Mouse (Mus musculus) heart, embryonic 11.5 days (tissue): Measurements from ENCODE around the gene Zfp780b. TPM values are rescaled to one million over a fixed set of nuclear protein-coding genes. Genes with fewer than 3 reads are reported as not detected.
"Not testable (repeated sequence)": the region's sequence is repeated elsewhere in the genome, so short reads cannot be mapped to it uniquely, and the experiment has no call there.

Source experiments
- ATAC-seq: fragments of 200-750 bp; cut with Nextera tagmentation; replicated peaks from 2 replicates; pipeline ENCODE4 v1.8.0; 2017; ENCODE audit warnings: moderate library complexity; ENCODE audit not compliant: insufficient number of reproducible peaks, low FRiP score, low TSS enrichment
- H3K27ac ChIP-seq: fragments of 300-500 bp; sonication (generic); 2 replicates; pipeline ENCODE4 v1.5.1; 2014; ENCODE audit warnings: mild to moderate bottlenecking, low read depth, low read length
- H3K27me3 ChIP-seq: fragments of 300-500 bp; sonication (generic); 2 replicates; pipeline ENCODE4 v1.6.1; 2014; ENCODE audit warnings: mild to moderate bottlenecking, low read length, mixed read lengths; ENCODE audit not compliant: control insufficient read depth, insufficient read depth
- H3K36me3 ChIP-seq: fragments of 300-500 bp; sonication (generic); 2 replicates; pipeline ENCODE4 v1.6.1; 2014; ENCODE audit warnings: mild to moderate bottlenecking, low read length, moderate library complexity, mixed read lengths; ENCODE audit not compliant: control insufficient read depth, insufficient read depth
- H3K4me1 ChIP-seq: fragments of 300-500 bp; sonication (generic); 2 replicates; pipeline ENCODE4 v1.6.1; 2014; ENCODE audit warnings: low read length; ENCODE audit not compliant: control insufficient read depth, insufficient read depth
- H3K4me2 ChIP-seq: fragments of 300-500 bp; sonication (generic); 2 replicates; pipeline ENCODE4 v1.6.1; 2014; ENCODE audit warnings: mild to moderate bottlenecking, moderate library complexity
- H3K4me3 ChIP-seq: fragments of 300-500 bp; sonication (generic); 2 replicates; pipeline ENCODE4 v1.5.1; 2014; ENCODE audit warnings: low read depth, low read length
- H3K9ac ChIP-seq: fragments of 300-500 bp; sonication (generic); 2 replicates; pipeline ENCODE4 v1.6.1; 2014; ENCODE audit warnings: mild to moderate bottlenecking, low read depth, low read length, moderate library complexity
- H3K9me3 ChIP-seq: fragments of 300-500 bp; sonication (generic); replicated peaks from 2 replicates; pipeline ENCODE4 v1.6.1; 2016; ENCODE audit warnings: low read length; ENCODE audit not compliant: control insufficient read depth
- WGBS: fragments of 180-500 bp; shearing (Covaris S2); extraction: QIAGEN DNeasy Blood & Tissue Kit; methylation state at CpG from one replicate; pipeline ENCODE4 v1.1.7; 2014; ENCODE audit not compliant: insufficient replicate concordance; 5-methylcytosine and 5-hydroxymethylcytosine counted together
- polyA plus RNA-seq: library from polyadenylated mRNA; unstranded; fragments of >200 nt; fragmentation: Nextera tagmentation; extraction: Ambion mirVana; gene quantifications from 2 replicates; pipeline ENCODE4 v1.2.1, GENCODE M21; 2014

The Zfp780b gene
- 11.8 and 13.8 TPM in 2 replicates for polyA plus RNA-seq

- peak; percentile 77 for ATAC-seq
- WGBS, result under 1% methylated on average over 29 of the region's 29 CpGs
These were observed at the start of gene Zfp780b for GRCm38 (mm10) chr7:27978683-27979528. Gene Zfp780b (minus strand): TSS chr7:27979171.

GRCm38 (mm10) chr7:28014445-28014810 is 35.5 kb upstream of the Zfp780b start:
- 25% methylated on average over 7 of the region's 7 CpGs for WGBS
- no peak overlapping the region for H3K27ac ChIP-seq
- ATAC-seq, result peak; percentile 49; the same call in 1 of the 2 replicates
- H3K27me3 ChIP-seq, result no peaks in the 10 kb centered on the region
- H3K36me3 ChIP-seq, result 0 out of 2 replicates have a peak, but pooled peaks cover 2% of the 10 kb centered on the region
- H3K4me1 ChIP-seq, result peaks cover 4% of the 10 kb centered on the region; the same call in 1 of the 2 replicates
- H3K4me3 ChIP-seq, result peak overlapping the region; percentile 60
- H3K9me3 ChIP-seq, result no peaks in the 10 kb centered on the region
- peak overlapping the region; percentile 78 for H3K9ac ChIP-seq
- peak overlapping the region; percentile 90 for H3K4me2 ChIP-seq

More at GRCm38 (mm10) chr7:27978683-27979528, at the start of gene Zfp780b:
- Histone ChIP-seq H3K4me3 (peak within 1 kb of the TSS; percentile 60), H3K9me3 (peaks cover 19% of the 10 kb centered on the region), H3K36me3 (no peaks in the 10 kb centered on the region), H3K9ac (peak within 1 kb of the TSS; percentile 82), H3K4me2 (peak within 1 kb of the TSS; percentile 94), H3K27me3 (no peaks in the 10 kb centered on the region), H3K4me1 (peaks cover 6% of the 10 kb centered on the region; the same call in 1 of the 2 replicates), H3K27ac (peak within 1 kb of the TSS; percentile 62)

GRCm38 (mm10) chr7:28013549-28014444 is 34.8 kb upstream of the Zfp780b start, which contains the start of gene Zfp850:
Gene Zfp850 (minus strand): TSS chr7:28014115.
- Histone ChIP-seq H3K9me3 (no peaks in the 10 kb centered on the region), H3K4me2 (peak within 1 kb of the TSS; percentile 90), H3K36me3 (0 out of 2 replicates have a peak, but pooled peaks cover 2% of the 10 kb centered on the region), H3K4me1 (peaks cover 4% of the 10 kb centered on the region; the same call in 1 of the 2 replicates), H3K9ac (peak within 1 kb of the TSS; percentile 78), H3K27ac (no peak within 1 kb of the TSS), H3K4me3 (peak within 1 kb of the TSS; percentile 60), H3K27me3 (no peaks in the 10 kb centered on the region)
- peak; percentile 84 for ATAC-seq
- under 1% methylated on average over 47 of the region's 47 CpGs for WGBS

GRCm38 (mm10) chr7:28010271-28010670 is 31.3 kb upstream of the Zfp780b start:
- Histone ChIP-seq H3K4me1 (peaks cover 4% of the 10 kb centered on the region; the same call in 1 of the 2 replicates), H3K4me2 (no peak overlapping the region), H3K27me3 (no peaks in the 10 kb centered on the region), H3K36me3 (peaks cover 7% of the 10 kb centered on the region; the same call in 1 of the 2 replicates), H3K4me3 (no peak overlapping the region), H3K9ac (no peak overlapping the region), H3K9me3 (no peaks in the 10 kb centered on the region), H3K27ac (no peak overlapping the region)
- 97% methylated on average over 3 of the region's 3 CpGs for WGBS
- no peak for ATAC-seq

GRCm38 (mm10) chr7:27982197-27982596 is 3.2 kb upstream of the Zfp780b start:
- no peak for ATAC-seq
- H3K4me1 ChIP-seq, result peaks cover 6% of the 10 kb centered on the region; the same call in 1 of the 2 replicates
- H3K27ac ChIP-seq, result no peak overlapping the region
- no peak overlapping the region for H3K4me3 ChIP-seq
- H3K9me3 ChIP-seq, result peaks cover 32% of the 10 kb centered on the region
- H3K4me2 ChIP-seq, result no peak overlapping the region
- WGBS, result 68% methylated on average over 2 of the region's 2 CpGs
- 0 out of 2 replicates have a peak, but pooled peaks cover 1% of the 10 kb centered on the region for H3K36me3 ChIP-seq
- no peaks in the 10 kb centered on the region for H3K27me3 ChIP-seq
- no peak overlapping the region for H3K9ac ChIP-seq

- not testable (repeated sequence) for H3K36me3 ChIP-seq, H3K4me1 ChIP-seq, H3K9me3 ChIP-seq, H3K4me3 ChIP-seq, H3K4me2 ChIP-seq, ATAC-seq, H3K9ac ChIP-seq, H3K27me3 ChIP-seq, H3K27ac ChIP-seq
- WGBS, result 86% methylated on average over 13 of the region's 13 CpGs
These were observed 29.5 kb downstream of the Zfp780b start for GRCm38 (mm10) chr7:27949451-27949850.

- not testable (repeated sequence) for H3K27ac ChIP-seq, H3K4me1 ChIP-seq, H3K9ac ChIP-seq
These were observed 37.1 kb downstream of the Zfp780b start for GRCm38 (mm10) chr7:27941869-27942268.

GRCm38 (mm10) chr7:27933800-27934158 is 45.2 kb downstream of the Zfp780b start:
- Histone ChIP-seq H3K4me3 (peak overlapping the region; percentile 22; the same call in 1 of the 2 replicates), H3K4me2 (peak overlapping the region; percentile 57)
- not testable (repeated sequence) for H3K27me3 ChIP-seq, H3K9me3 ChIP-seq, ATAC-seq, H3K36me3 ChIP-seq, H3K4me1 ChIP-seq, H3K27ac ChIP-seq, H3K9ac ChIP-seq
- WGBS, result 33% methylated on average over 1 of the region's 9 CpGs

More at GRCm38 (mm10) chr7:27941869-27942268, 37.1 kb downstream of the Zfp780b start:
- H3K4me2 ChIP-seq, H3K36me3 ChIP-seq, H3K9me3 ChIP-seq, ATAC-seq, H3K4me3 ChIP-seq, H3K27me3 ChIP-seq: not testable (repeated sequence)
- 53% methylated on average over 5 of the region's 7 CpGs for WGBS
